Comparison of ENCODE assay signal across 10 mouse cellular contexts in genomic region chr3:25903140-25903809, GRCm38 (mm10).
DNase-seq lines count a peak whose midpoint lies in the region; ATAC-seq lines count a peak whose summit lies in the region.
"Had no signal": no experiment of that assay in that cellular context is flagged by ENCODE, and none has a peak within 500 bp of the region (broad histone marks: within the 10 kb centered on the region; RNA-seq: fewer than 3 reads in every experiment).

No protein-coding gene starts in this region.

- no peak overlapping the region for H3K9ac ChIP-seq in forebrain, embryonic 13.5 days
- H3K9ac ChIP-seq in kidney, embryonic 16.5 days (replicated peaks; ENCODE audit: low read length) = no peak overlapping the region
- H3K9ac ChIP-seq: liver, embryonic 15.5 days had no signal

- no peaks in the 10 kb centered on the region for H3K36me3 ChIP-seq in forebrain, embryonic 13.5 days (ENCODE audit: poor library complexity, severe bottlenecking)
- H3K36me3 ChIP-seq in forebrain, embryonic 10.5 days (replicated peaks) = no peaks in the 10 kb centered on the region
- H3K36me3 ChIP-seq in kidney, embryonic 16.5 days (ENCODE audit: insufficient read depth, low read length) = no peaks in the 10 kb centered on the region
- H3K36me3 ChIP-seq: liver, embryonic 15.5 days had no signal

- H3K4me2 ChIP-seq in forebrain, embryonic 13.5 days = no peak overlapping the region
- no peak overlapping the region for H3K4me2 ChIP-seq in kidney, embryonic 16.5 days (replicated peaks; ENCODE audit: low read depth, low read length)
- H3K4me2 ChIP-seq: liver, embryonic 15.5 days had no signal

- 0 out of 2 replicates have a peak, but pooled peaks cover 4% of the 10 kb centered on the region for H3K4me1 ChIP-seq in forebrain, embryonic 13.5 days
- H3K4me1 ChIP-seq in forebrain, embryonic 10.5 days = no peaks in the 10 kb centered on the region
- H3K4me1 ChIP-seq in kidney, embryonic 16.5 days (ENCODE audit: insufficient read depth, low read length) = no peaks in the 10 kb centered on the region
- H3K4me1 ChIP-seq: liver, embryonic 15.5 days had no signal

- ATAC-seq in forebrain, embryonic 13.5 days = peak; percentile 86
- ATAC-seq in kidney, embryonic 16.5 days (ENCODE audit: low FRiP score, low TSS enrichment) = no peak

- WGBS in forebrain, embryonic 13.5 days = 65% methylated on average over 11 of the region's 11 CpGs
- WGBS in forebrain, embryonic 10.5 days = 91% methylated on average over 11 of the region's 11 CpGs
- 85% methylated on average over 11 of the region's 11 CpGs for WGBS in kidney, embryonic 16.5 days

- no peak overlapping the region for H3K4me3 ChIP-seq in forebrain, embryonic 13.5 days
- H3K4me3 ChIP-seq in forebrain, embryonic 10.5 days = no peak overlapping the region
- H3K4me3 ChIP-seq in kidney, embryonic 16.5 days (ENCODE audit: low read length) = no peak overlapping the region
- H3K4me3 ChIP-seq: liver, embryonic 15.5 days had no signal

- H3K9me3 ChIP-seq in forebrain, embryonic 13.5 days (replicated peaks) = peaks cover 9% of the 10 kb centered on the region
- H3K9me3 ChIP-seq in forebrain, embryonic 10.5 days = peaks cover 12% of the 10 kb centered on the region
- H3K9me3 ChIP-seq in kidney, embryonic 16.5 days (ENCODE audit: low read length) = no peaks in the 10 kb centered on the region
- H3K9me3 ChIP-seq: liver, embryonic 15.5 days had no signal

- DNase-seq in forebrain, embryonic 10.5 days (ENCODE audit: extremely low spot score, low spot score) = no peak
- DNase-seq in cerebellum, postnatal 14 days = peak; percentile 90
- DNase-seq in layer of hippocampus, adult 9-11 months = peak; percentile 89
- DNase-seq in right cerebral cortex, adult 2 months (ENCODE audit: low spot score in 2 of 2) = peak; percentile 74 to 83
- no peak for DNase-seq in lung, postnatal 14 days
- no peak for DNase-seq in natural killer cell, adult 2 months (ENCODE audit: low spot score in 2 of 2)
- DNase-seq: thymus, adult 18-20 months had no signal

- peak overlapping the region; percentile 51 for H3K27ac ChIP-seq in forebrain, embryonic 13.5 days
- no peak overlapping the region for H3K27ac ChIP-seq in forebrain, embryonic 10.5 days
- no peak overlapping the region for H3K27ac ChIP-seq in kidney, embryonic 16.5 days (ENCODE audit: low read length)
- H3K27ac ChIP-seq: liver, embryonic 15.5 days had no signal

- H3K27me3 ChIP-seq in forebrain, embryonic 13.5 days = no peaks in the 10 kb centered on the region
- no peaks in the 10 kb centered on the region for H3K27me3 ChIP-seq in forebrain, embryonic 10.5 days (ENCODE audit: poor library complexity, severe bottlenecking)
- no peaks in the 10 kb centered on the region for H3K27me3 ChIP-seq in kidney, embryonic 16.5 days (ENCODE audit: insufficient read depth, low read length)
- H3K27me3 ChIP-seq: liver, embryonic 15.5 days had no signal

Comparison
In these comparisons a context has a peak if more than half of its experiments do, and no peak if none do; other contexts are left out.
1. DNase-seq: peak in cerebellum, postnatal 14 days (2 of 2), layer of hippocampus, adult 9-11 months (single experiment) and right cerebral cortex, adult 2 months (2 of 2); none in forebrain, embryonic 10.5 days (single experiment), lung, postnatal 14 days (single experiment) and natural killer cell, adult 2 months (0 of 2).